Mouse (Mus musculus): ENCODE data around the gene Agrp. TPM values are rescaled to one million over a fixed set of nuclear protein-coding genes. Genes with fewer than 3 reads are reported as not detected.
"Not testable (repeated sequence)": the region's sequence is repeated elsewhere in the genome, so short reads cannot be mapped to it uniquely, and the experiment has no call there.

Agrp gene
- total and polyA plus RNA-seq, 2 experiments from 2014 or later, result 0.53 TPM; not detected in 1

GRCm38 (mm10) chr8:105566703-105567595, 70.2 kb downstream of the Agrp start:
- H3K4me2 ChIP-seq (ENCODE audit: low read depth, low read length), result peak overlapping the region; percentile 86
- H3K27ac ChIP-seq (ENCODE audit: low read depth), result peak overlapping the region; percentile 45; the same call in 1 of the 2 replicates
- no peaks in the 10 kb centered on the region for H3K27me3 ChIP-seq (ENCODE audit: control insufficient read depth, insufficient read depth, low read length)
- H3K4me1 ChIP-seq (ENCODE audit: control insufficient read depth, insufficient read depth), result peaks cover 20% of the 10 kb centered on the region
- peak overlapping the region; percentile 68 for H3K4me3 ChIP-seq (ENCODE audit: low read depth, low read length)
- DNase-seq (ENCODE audit: low spot score), result no peak
- H3K9ac ChIP-seq (replicated peaks; ENCODE audit: low read depth, low read length), result peak overlapping the region; percentile 60
- H3K9me3 ChIP-seq (replicated peaks; ENCODE audit: control insufficient read depth, low read length), result no peaks in the 10 kb centered on the region
- TF ChIP-seq CTCF (IDR thresholded peaks at IDR 0.05; ENCODE audit: low read depth) (no peak), EP300 (IDR thresholded peaks at IDR 0.05; ENCODE audit: low read depth) (no peak)
- 24% methylated on average over 27 of the region's 27 CpGs for WGBS
- ATAC-seq (ENCODE audit: insufficient read depth, low read depth), result no peak
- H3K36me3 ChIP-seq (replicated peaks; ENCODE audit: control insufficient read depth, insufficient read depth, low read length), result no peaks in the 10 kb centered on the region

- DNase-seq (ENCODE audit: low spot score) (peak; percentile 99), ATAC-seq (ENCODE audit: insufficient read depth, low read depth) (peak; percentile 98)
- Histone ChIP-seq H3K27ac (ENCODE audit: low read depth) (peak within 1 kb of the TSS; percentile 77), H3K9me3 (replicated peaks; ENCODE audit: control insufficient read depth, low read length) (no peaks in the 10 kb centered on the region), H3K36me3 (replicated peaks; ENCODE audit: control insufficient read depth, insufficient read depth, low read length) (no peaks in the 10 kb centered on the region), H3K4me2 (ENCODE audit: low read depth, low read length) (peak within 1 kb of the TSS; percentile 92), H3K27me3 (ENCODE audit: control insufficient read depth, insufficient read depth, low read length) (no peaks in the 10 kb centered on the region), H3K9ac (replicated peaks; ENCODE audit: low read depth, low read length) (peak within 1 kb of the TSS; percentile 77), H3K4me1 (ENCODE audit: control insufficient read depth, insufficient read depth) (peaks cover 20% of the 10 kb centered on the region), H3K4me3 (ENCODE audit: low read depth, low read length) (peak within 1 kb of the TSS; percentile 68)
- peak; percentile 89 for TF ChIP-seq CTCF (IDR thresholded peaks at IDR 0.05; ENCODE audit: low read depth)
- TF ChIP-seq EP300 (IDR thresholded peaks at IDR 0.05; ENCODE audit: low read depth), result peak; percentile 59
- WGBS, result under 1% methylated on average over 53 of the region's 53 CpGs
Measured at GRCm38 (mm10) chr8:105565952-105566702, 71.1 kb downstream of the Agrp start, which contains the start of gene Atp6v0d1. Gene Atp6v0d1, minus strand, starts transcription at chr8:105566047.

DNA sequence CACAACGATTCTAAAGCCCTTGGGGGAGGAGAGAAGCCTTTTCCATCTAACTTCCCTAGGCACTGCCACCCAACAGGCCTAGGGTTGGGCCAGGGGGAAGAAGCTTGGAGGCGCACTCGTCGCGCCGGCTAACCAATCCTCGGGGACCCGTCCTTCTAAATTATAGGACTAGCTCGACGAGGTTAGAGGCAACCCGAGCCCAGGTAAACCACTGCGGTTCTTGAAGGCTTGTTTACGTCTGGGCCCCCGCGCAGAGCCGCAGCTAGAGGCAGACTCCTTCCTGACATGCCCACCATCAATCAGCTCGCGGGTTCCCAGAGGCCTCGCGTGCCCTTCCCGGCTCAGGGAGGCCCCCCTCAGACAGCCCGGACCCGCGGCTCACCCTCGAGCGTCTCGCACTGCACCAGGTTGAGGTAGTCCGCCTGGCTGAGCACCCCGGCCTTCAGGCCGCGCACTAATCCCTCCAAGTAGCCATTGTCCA, 71.8 kb downstream of the Agrp start:
- Histone ChIP-seq H3K4me1 (ENCODE audit: control insufficient read depth, insufficient read depth) (peaks cover 20% of the 10 kb centered on the region), H3K4me2 (ENCODE audit: low read depth, low read length) (peak overlapping the region; percentile 92), H3K4me3 (ENCODE audit: low read depth, low read length) (peak overlapping the region; percentile 68), H3K9me3 (replicated peaks; ENCODE audit: control insufficient read depth, low read length) (no peaks in the 10 kb centered on the region), H3K27me3 (ENCODE audit: control insufficient read depth, insufficient read depth, low read length) (no peaks in the 10 kb centered on the region), H3K36me3 (replicated peaks; ENCODE audit: control insufficient read depth, insufficient read depth, low read length) (no peaks in the 10 kb centered on the region), H3K27ac (ENCODE audit: low read depth) (peak overlapping the region; percentile 77), H3K9ac (replicated peaks; ENCODE audit: low read depth, low read length) (peak overlapping the region; percentile 77)
- TF ChIP-seq EP300 (IDR thresholded peaks at IDR 0.05; ENCODE audit: low read depth), result no peak
- TF ChIP-seq CTCF (IDR thresholded peaks at IDR 0.05; ENCODE audit: low read depth), result no peak
- peak; percentile 55 for ATAC-seq (ENCODE audit: insufficient read depth, low read depth)
- peak; percentile 28 for DNase-seq (ENCODE audit: low spot score)
- under 1% methylated on average over 30 of the region's 31 CpGs for WGBS

- not testable (repeated sequence) for ATAC-seq (ENCODE audit: insufficient read depth, low read depth); DNase-seq (ENCODE audit: low spot score); H3K27me3 ChIP-seq (ENCODE audit: control insufficient read depth, insufficient read depth, low read length); H3K9me3 ChIP-seq (replicated peaks; ENCODE audit: control insufficient read depth, low read length); H3K36me3 ChIP-seq (replicated peaks; ENCODE audit: control insufficient read depth, insufficient read depth, low read length)
- H3K9ac ChIP-seq (replicated peaks; ENCODE audit: low read depth, low read length), result peak overlapping the region; percentile 77; the same call in 1 of the 2 replicates
- 79% methylated on average over 9 of the region's 9 CpGs for WGBS
- peak overlapping the region; percentile 77; the same call in 1 of the 2 replicates for H3K27ac ChIP-seq (ENCODE audit: low read depth)
- H3K4me3 ChIP-seq (ENCODE audit: low read depth, low read length), result peak overlapping the region; percentile 68
- peaks cover 20% of the 10 kb centered on the region for H3K4me1 ChIP-seq (ENCODE audit: control insufficient read depth, insufficient read depth)
- peak overlapping the region; percentile 92 for H3K4me2 ChIP-seq (ENCODE audit: low read depth, low read length)
Measured at GRCm38 (mm10) chr8:105564573-105565229, 72.5 kb downstream of the Agrp start.

DNA sequence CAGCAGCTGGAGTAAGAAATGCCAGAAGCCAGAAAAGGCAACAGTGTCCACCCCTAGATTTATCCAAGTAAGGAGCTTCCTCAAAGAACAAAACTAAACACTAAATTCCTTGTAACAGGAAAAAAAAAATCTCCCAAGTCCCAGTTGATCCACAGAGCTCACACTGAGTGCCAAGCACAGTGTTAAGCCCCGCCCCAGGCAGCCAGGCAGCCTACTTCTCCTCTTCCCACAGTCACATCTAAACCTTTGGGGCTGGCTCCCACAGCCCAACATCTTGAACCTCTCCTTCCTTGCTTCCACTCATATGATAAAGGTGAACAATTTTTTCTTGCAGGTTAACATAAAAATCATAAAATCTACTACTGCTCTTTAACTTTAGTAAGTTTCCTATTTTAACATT, 73.3 kb downstream of the Agrp start:
- Histone ChIP-seq H3K4me2 (ENCODE audit: low read depth, low read length) (no peak overlapping the region), H3K9me3 (replicated peaks; ENCODE audit: control insufficient read depth, low read length) (no peaks in the 10 kb centered on the region), H3K27ac (ENCODE audit: low read depth) (no peak overlapping the region), H3K4me3 (ENCODE audit: low read depth, low read length) (no peak overlapping the region), H3K9ac (replicated peaks; ENCODE audit: low read depth, low read length) (no peak overlapping the region), H3K27me3 (ENCODE audit: control insufficient read depth, insufficient read depth, low read length) (no peaks in the 10 kb centered on the region), H3K36me3 (replicated peaks; ENCODE audit: control insufficient read depth, insufficient read depth, low read length) (0 out of 2 replicates have a peak, but pooled peaks cover 4% of the 10 kb centered on the region), H3K4me1 (ENCODE audit: control insufficient read depth, insufficient read depth) (peaks cover 20% of the 10 kb centered on the region)
- WGBS, result 89% methylated on average over 1 of the region's 1 CpGs
- no peak for DNase-seq (ENCODE audit: low spot score)
- no peak for ATAC-seq (ENCODE audit: insufficient read depth, low read depth)
- TF ChIP-seq CTCF (IDR thresholded peaks at IDR 0.05; ENCODE audit: low read depth) (no peak), EP300 (IDR thresholded peaks at IDR 0.05; ENCODE audit: low read depth) (no peak)

Measured in heart, postnatal 0 days (tissue).